Mouse (Mus musculus): ENCODE data around the gene Nlk. TPM values are rescaled to one million over a fixed set of nuclear protein-coding genes. Genes with fewer than 3 reads are reported as not detected.

Gene Nlk
- 30.0 and 35.7 TPM in 2 replicates for polyA plus RNA-seq (2014; fragmentation: Nextera tagmentation; extraction: Ambion mirVana)

- peak; percentile 99 for ATAC-seq (ENCODE audit: low FRiP score, low TSS enrichment)
- H3K9me3 ChIP-seq (ENCODE audit: control insufficient read depth, low read length) = no peaks in the 10 kb centered on the region
- 0% methylated on average over 60 of the region's 65 CpGs for WGBS
- peak; percentile 99 for DNase-seq
- no peaks in the 10 kb centered on the region for H3K36me3 ChIP-seq (ENCODE audit: control insufficient read depth, insufficient read depth, low read length)
- peak within 1 kb of the TSS; percentile 81 for H3K9ac ChIP-seq (replicated peaks; ENCODE audit: low read length)
- no peaks in the 10 kb centered on the region for H3K27me3 ChIP-seq (ENCODE audit: control insufficient read depth, insufficient read depth, low read length)
- H3K4me2 ChIP-seq (ENCODE audit: low read length) = peak within 1 kb of the TSS; percentile 60
- peaks cover 42% of the 10 kb centered on the region for H3K4me1 ChIP-seq (ENCODE audit: control insufficient read depth, insufficient read depth, low read length)
- H3K4me3 ChIP-seq (replicated peaks; ENCODE audit: low read depth, low read length) = peak within 1 kb of the TSS; percentile 83
- peak within 1 kb of the TSS; percentile 92 for H3K27ac ChIP-seq (replicated peaks; ENCODE audit: low read depth, low read length)
Observed at GRCm38 (mm10) chr11:78696777-78697752, at the start of gene Nlk. Gene Nlk, minus strand, starts transcription at chr11:78697373.

GRCm38 (mm10) chr11:78746264-78746663 lies 49.1 kb upstream of the Nlk start:
- Histone ChIP-seq H3K4me3 (replicated peaks; ENCODE audit: low read depth, low read length) (no peak overlapping the region), H3K9me3 (ENCODE audit: control insufficient read depth, low read length) (no peaks in the 10 kb centered on the region), H3K27me3 (ENCODE audit: control insufficient read depth, insufficient read depth, low read length) (no peaks in the 10 kb centered on the region), H3K27ac (replicated peaks; ENCODE audit: low read depth, low read length) (no peak overlapping the region), H3K36me3 (ENCODE audit: control insufficient read depth, insufficient read depth, low read length) (no peaks in the 10 kb centered on the region), H3K4me1 (ENCODE audit: control insufficient read depth, insufficient read depth, low read length) (peaks cover 12% of the 10 kb centered on the region), H3K4me2 (ENCODE audit: low read length) (no peak overlapping the region), H3K9ac (replicated peaks; ENCODE audit: low read length) (no peak overlapping the region)
- ATAC-seq (ENCODE audit: low FRiP score, low TSS enrichment) = no peak
- DNase-seq = no peak
- WGBS = 92% methylated on average over 7 of the region's 7 CpGs

- Histone ChIP-seq H3K27me3 (ENCODE audit: control insufficient read depth, insufficient read depth, low read length) (no peaks in the 10 kb centered on the region), H3K4me1 (ENCODE audit: control insufficient read depth, insufficient read depth, low read length) (peaks cover 6% of the 10 kb centered on the region), H3K9ac (replicated peaks; ENCODE audit: low read length) (no peak overlapping the region), H3K27ac (replicated peaks; ENCODE audit: low read depth, low read length) (no peak overlapping the region), H3K4me2 (ENCODE audit: low read length) (no peak overlapping the region), H3K36me3 (ENCODE audit: control insufficient read depth, insufficient read depth, low read length) (no peaks in the 10 kb centered on the region), H3K4me3 (replicated peaks; ENCODE audit: low read depth, low read length) (no peak overlapping the region), H3K9me3 (ENCODE audit: control insufficient read depth, low read length) (no peaks in the 10 kb centered on the region)
- WGBS = 76% methylated on average over 4 of the region's 4 CpGs
- DNase-seq (no peak), ATAC-seq (ENCODE audit: low FRiP score, low TSS enrichment) (no peak)
Observed at GRCm38 (mm10) chr11:78745475-78745874, 48.3 kb upstream of the Nlk start.

GRCm38 (mm10) chr11:78742461-78742860 lies 45.3 kb upstream of the Nlk start:
- DNase-seq = no peak

GRCm38 (mm10) chr11:78741958-78742357 lies 44.8 kb upstream of the Nlk start:
- H3K27ac ChIP-seq (replicated peaks; ENCODE audit: low read depth, low read length) = no peak overlapping the region; the same call in 1 of the 2 replicates
- peaks cover 5% of the 10 kb centered on the region; the same call in 1 of the 2 replicates for H3K4me1 ChIP-seq (ENCODE audit: control insufficient read depth, insufficient read depth, low read length)
- no peak overlapping the region for H3K4me3 ChIP-seq (replicated peaks; ENCODE audit: low read depth, low read length)
- 17% methylated on average over 7 of the region's 7 CpGs for WGBS
- DNase-seq (peak; percentile 52), ATAC-seq (ENCODE audit: low FRiP score, low TSS enrichment) (no peak)
- no peak overlapping the region for H3K9ac ChIP-seq (replicated peaks; ENCODE audit: low read length)
- no peaks in the 10 kb centered on the region for H3K27me3 ChIP-seq (ENCODE audit: control insufficient read depth, insufficient read depth, low read length)
- H3K4me2 ChIP-seq (ENCODE audit: low read length) = no peak overlapping the region
- no peaks in the 10 kb centered on the region for H3K36me3 ChIP-seq (ENCODE audit: control insufficient read depth, insufficient read depth, low read length)
- no peaks in the 10 kb centered on the region for H3K9me3 ChIP-seq (ENCODE audit: control insufficient read depth, low read length)

More at GRCm38 (mm10) chr11:78742461-78742860, 45.3 kb upstream of the Nlk start:
- no peaks in the 10 kb centered on the region for H3K36me3 ChIP-seq (ENCODE audit: control insufficient read depth, insufficient read depth, low read length)
- 51% methylated on average over 3 of the region's 3 CpGs for WGBS
- H3K27ac ChIP-seq (replicated peaks; ENCODE audit: low read depth, low read length) = no peak overlapping the region; the same call in 1 of the 2 replicates
- 0 out of 2 replicates have a peak, but pooled peaks cover 4% of the 10 kb centered on the region for H3K4me1 ChIP-seq (ENCODE audit: control insufficient read depth, insufficient read depth, low read length)
- H3K9me3 ChIP-seq (ENCODE audit: control insufficient read depth, low read length) = no peaks in the 10 kb centered on the region
- H3K9ac ChIP-seq (replicated peaks; ENCODE audit: low read length) = no peak overlapping the region
- no peaks in the 10 kb centered on the region for H3K27me3 ChIP-seq (ENCODE audit: control insufficient read depth, insufficient read depth, low read length)
- no peak overlapping the region for H3K4me3 ChIP-seq (replicated peaks; ENCODE audit: low read depth, low read length)
- no peak overlapping the region for H3K4me2 ChIP-seq (ENCODE audit: low read length)
- no peak for ATAC-seq (ENCODE audit: low FRiP score, low TSS enrichment)

GRCm38 (mm10) chr11:78739361-78739760 lies 42.2 kb upstream of the Nlk start:
- Histone ChIP-seq H3K36me3 (ENCODE audit: control insufficient read depth, insufficient read depth, low read length) (no peaks in the 10 kb centered on the region), H3K9me3 (ENCODE audit: control insufficient read depth, low read length) (no peaks in the 10 kb centered on the region), H3K27ac (replicated peaks; ENCODE audit: low read depth, low read length) (no peak overlapping the region), H3K9ac (replicated peaks; ENCODE audit: low read length) (no peak overlapping the region), H3K4me3 (replicated peaks; ENCODE audit: low read depth, low read length) (no peak overlapping the region), H3K4me2 (ENCODE audit: low read length) (no peak overlapping the region), H3K27me3 (ENCODE audit: control insufficient read depth, insufficient read depth, low read length) (no peaks in the 10 kb centered on the region), H3K4me1 (ENCODE audit: control insufficient read depth, insufficient read depth, low read length) (peaks cover 8% of the 10 kb centered on the region; the same call in 1 of the 2 replicates)
- ATAC-seq (ENCODE audit: low FRiP score, low TSS enrichment) (no peak), DNase-seq (no peak)

- Histone ChIP-seq H3K27ac (replicated peaks; ENCODE audit: low read depth, low read length) (no peak overlapping the region), H3K4me3 (replicated peaks; ENCODE audit: low read depth, low read length) (no peak overlapping the region), H3K4me2 (ENCODE audit: low read length) (no peak overlapping the region), H3K4me1 (ENCODE audit: control insufficient read depth, insufficient read depth, low read length) (peaks cover 4% of the 10 kb centered on the region; the same call in 1 of the 2 replicates), H3K9me3 (ENCODE audit: control insufficient read depth, low read length) (no peaks in the 10 kb centered on the region), H3K9ac (replicated peaks; ENCODE audit: low read length) (no peak overlapping the region), H3K36me3 (ENCODE audit: control insufficient read depth, insufficient read depth, low read length) (no peaks in the 10 kb centered on the region), H3K27me3 (ENCODE audit: control insufficient read depth, insufficient read depth, low read length) (no peaks in the 10 kb centered on the region)
- WGBS = 24% methylated on average over 3 of the region's 3 CpGs
- no peak for ATAC-seq (ENCODE audit: low FRiP score, low TSS enrichment)
- peak; percentile 6 for DNase-seq
Observed at GRCm38 (mm10) chr11:78736877-78737408, 39.8 kb upstream of the Nlk start.

GRCm38 (mm10) chr11:78735168-78735567 lies 38.0 kb upstream of the Nlk start:
- no peak for DNase-seq
- H3K27ac ChIP-seq (replicated peaks; ENCODE audit: low read depth, low read length) = no peak overlapping the region
- H3K9ac ChIP-seq (replicated peaks; ENCODE audit: low read length) = no peak overlapping the region
- H3K4me2 ChIP-seq (ENCODE audit: low read length) = no peak overlapping the region
- H3K4me3 ChIP-seq (replicated peaks; ENCODE audit: low read depth, low read length) = no peak overlapping the region
- no peaks in the 10 kb centered on the region for H3K27me3 ChIP-seq (ENCODE audit: control insufficient read depth, insufficient read depth, low read length)
- WGBS = 100% methylated on average over 1 of the region's 1 CpGs
- peaks cover 4% of the 10 kb centered on the region; the same call in 1 of the 2 replicates for H3K4me1 ChIP-seq (ENCODE audit: control insufficient read depth, insufficient read depth, low read length)
- no peaks in the 10 kb centered on the region for H3K9me3 ChIP-seq (ENCODE audit: control insufficient read depth, low read length)
- no peaks in the 10 kb centered on the region for H3K36me3 ChIP-seq (ENCODE audit: control insufficient read depth, insufficient read depth, low read length)
- ATAC-seq (ENCODE audit: low FRiP score, low TSS enrichment) = no peak

Data from midbrain, embryonic 14.5 days (tissue).